Mouse (Mus musculus) kidney, embryonic 15.5 days (tissue): Measurements from ENCODE around the gene Dennd1a. TPM values are rescaled to one million over a fixed set of nuclear protein-coding genes. Genes with fewer than 3 reads are reported as not detected.

ENCODE experiments used
- ATAC-seq: fragments of 200-750 bp; cut with Nextera tagmentation; replicated peaks from 2 replicates; pipeline ENCODE4 v1.8.0; 2017; ENCODE audit warnings: moderate TSS enrichment; ENCODE audit not compliant: low FRiP score
- H3K27ac ChIP-seq: fragments of 300-500 bp; sonication (generic); 2 replicates; pipeline ENCODE4 v1.5.1; 2015; ENCODE audit warnings: mild to moderate bottlenecking, inconsistent platforms
- H3K27me3 ChIP-seq: fragments of 300-500 bp; sonication (generic); 2 replicates; pipeline ENCODE4 v1.6.1; 2015; ENCODE audit warnings: inconsistent platforms
- H3K36me3 ChIP-seq: fragments of 300-500 bp; sonication (generic); 2 replicates; pipeline ENCODE4 v1.6.1; 2015; ENCODE audit warnings: inconsistent platforms
- H3K4me1 ChIP-seq: fragments of 300-500 bp; sonication (generic); 2 replicates; pipeline ENCODE4 v1.6.1; 2015; ENCODE audit warnings: inconsistent platforms
- H3K4me2 ChIP-seq: fragments of 300-500 bp; sonication (generic); 2 replicates; pipeline ENCODE4 v1.6.1; 2015; ENCODE audit warnings: moderate library complexity, mild to moderate bottlenecking, inconsistent platforms
- H3K4me3 ChIP-seq: fragments of 300-500 bp; sonication (generic); replicated peaks from 2 replicates; pipeline ENCODE4 v1.5.1; 2015; ENCODE audit warnings: mild to moderate bottlenecking, inconsistent platforms
- H3K9ac ChIP-seq: fragments of 300-500 bp; sonication (generic); 2 replicates; pipeline ENCODE4 v1.6.1; 2015; ENCODE audit warnings: mild to moderate bottlenecking, inconsistent platforms
- H3K9me3 ChIP-seq: fragments of 300-500 bp; sonication (generic); replicated peaks from 2 replicates; pipeline ENCODE4 v1.6.1; 2016; ENCODE audit warnings: inconsistent platforms
- WGBS: fragments of 180-500 bp; shearing (Covaris S2); methylation state at CpG from one replicate; pipeline ENCODE4 v1.1.7; 2015; ENCODE audit warnings: mixed read lengths; 5-methylcytosine and 5-hydroxymethylcytosine counted together
- microRNA-seq: library from miRNA; unstranded; fragments of <30 nt; microRNA quantifications from one replicate; pipeline ENCODE4, GENCODE M21; 2016
- polyA plus RNA-seq: library from polyadenylated mRNA; unstranded; fragments of >200 nt; fragmentation: Nextera tagmentation; extraction: Ambion mirVana; gene quantifications from 2 replicates; pipeline ENCODE4 v1.2.1, GENCODE M21; 2015

Gene Dennd1a
- polyA plus RNA-seq, 1 experiment from 2014 or later, result 16.2 TPM

- Histone ChIP-seq H3K9ac (no peak overlapping the region), H3K4me3 (no peak overlapping the region), H3K4me1 (peaks cover 20% of the 10 kb centered on the region), H3K9me3 (no peaks in the 10 kb centered on the region), H3K4me2 (no peak overlapping the region), H3K36me3 (no peaks in the 10 kb centered on the region), H3K27me3 (peaks cover 9% of the 10 kb centered on the region; the same call in 1 of the 2 replicates), H3K27ac (no peak overlapping the region)
- WGBS, result 87% methylated on average over 2 of the region's 2 CpGs
- ATAC-seq, result no peak
Measured at GRCm38 (mm10) chr2:37756220-37756930, 530.8 kb downstream of the Dennd1a start.

DNA sequence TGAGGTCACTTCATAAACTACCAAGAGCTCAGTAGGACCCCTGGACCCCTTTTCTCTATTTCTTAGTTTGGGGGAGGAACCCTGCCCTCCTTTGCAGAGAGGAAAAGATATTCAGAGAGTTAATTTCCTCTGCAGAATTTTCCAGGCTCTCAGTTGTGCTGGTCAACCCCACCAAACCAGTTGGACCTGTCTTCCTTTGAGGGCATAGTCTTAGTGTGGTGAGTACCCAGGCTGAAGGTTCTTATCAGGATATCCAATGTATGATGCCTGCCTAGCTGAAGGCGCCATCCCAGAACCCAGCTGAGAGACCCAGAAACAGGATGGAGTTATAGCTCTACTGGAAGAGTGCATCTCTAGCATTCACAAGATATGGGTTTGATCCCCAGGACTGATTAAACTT is 536.1 kb downstream of the Dennd1a start:
- no peaks in the 10 kb centered on the region for H3K36me3 ChIP-seq
- no peak overlapping the region for H3K27ac ChIP-seq
- WGBS, result 82% methylated on average over 1 of the region's 1 CpGs
- H3K9ac ChIP-seq, result no peak overlapping the region
- no peaks in the 10 kb centered on the region for H3K9me3 ChIP-seq
- peaks cover 25% of the 10 kb centered on the region for H3K4me1 ChIP-seq
- H3K4me2 ChIP-seq, result no peak overlapping the region
- peaks cover 4% of the 10 kb centered on the region; the same call in 1 of the 2 replicates for H3K27me3 ChIP-seq
- H3K4me3 ChIP-seq, result no peak overlapping the region
- no peak for ATAC-seq

DNA sequence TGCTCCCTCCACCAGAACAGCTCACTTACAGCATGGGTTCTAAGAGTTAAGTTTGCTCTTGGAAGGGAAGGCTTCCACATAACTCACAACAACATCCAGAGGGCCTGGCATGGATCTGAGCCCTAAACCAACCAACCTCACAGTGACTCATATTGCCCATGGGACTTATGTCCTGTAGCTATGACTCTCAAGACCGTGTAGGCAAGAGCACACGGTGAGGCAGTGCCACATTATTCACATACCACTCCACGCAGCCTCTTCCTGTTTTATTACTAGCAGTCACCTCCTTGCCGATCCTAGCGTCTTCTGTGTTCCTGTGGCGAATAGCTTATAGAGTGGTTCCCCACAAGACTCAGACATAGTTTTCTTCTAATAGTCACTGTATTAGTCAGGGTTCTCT is 537.9 kb downstream of the Dennd1a start:
- Histone ChIP-seq H3K9ac (no peak overlapping the region), H3K4me1 (peaks cover 25% of the 10 kb centered on the region), H3K9me3 (no peaks in the 10 kb centered on the region), H3K27me3 (no peaks in the 10 kb centered on the region), H3K27ac (no peak overlapping the region), H3K36me3 (no peaks in the 10 kb centered on the region), H3K4me3 (no peak overlapping the region), H3K4me2 (no peak overlapping the region)
- no peak for ATAC-seq
- WGBS, result 45% methylated on average over 6 of the region's 6 CpGs

Small RNA genes within 50 kb of the gene (microRNA-seq; reads per million reads assigned to microRNA genes)
- not detected for gene Gm44455

Other genes with a start within 250 kb of the Dennd1a start
- 0.10 TPM in 1 of 2 replicates, not detected in the other for gene Lhx2, start 51.9 kb upstream of the Dennd1a start, polyA plus RNA-seq
- 69.3 and 73.1 TPM in 2 replicates for gene Nek6, start 224.3 kb upstream of the Dennd1a start, polyA plus RNA-seq